Mouse (Mus musculus): Measurements from ENCODE around the gene Rbbp4. TPM values are rescaled to one million over a fixed set of nuclear protein-coding genes. Genes with fewer than 3 reads are reported as not detected.

Gene Rbbp4
- 465 and 467 TPM in 2 replicates for polyA plus RNA-seq (2016; fragmentation: Nextera tagmentation; extraction: Ambion mirVana)

DNA sequence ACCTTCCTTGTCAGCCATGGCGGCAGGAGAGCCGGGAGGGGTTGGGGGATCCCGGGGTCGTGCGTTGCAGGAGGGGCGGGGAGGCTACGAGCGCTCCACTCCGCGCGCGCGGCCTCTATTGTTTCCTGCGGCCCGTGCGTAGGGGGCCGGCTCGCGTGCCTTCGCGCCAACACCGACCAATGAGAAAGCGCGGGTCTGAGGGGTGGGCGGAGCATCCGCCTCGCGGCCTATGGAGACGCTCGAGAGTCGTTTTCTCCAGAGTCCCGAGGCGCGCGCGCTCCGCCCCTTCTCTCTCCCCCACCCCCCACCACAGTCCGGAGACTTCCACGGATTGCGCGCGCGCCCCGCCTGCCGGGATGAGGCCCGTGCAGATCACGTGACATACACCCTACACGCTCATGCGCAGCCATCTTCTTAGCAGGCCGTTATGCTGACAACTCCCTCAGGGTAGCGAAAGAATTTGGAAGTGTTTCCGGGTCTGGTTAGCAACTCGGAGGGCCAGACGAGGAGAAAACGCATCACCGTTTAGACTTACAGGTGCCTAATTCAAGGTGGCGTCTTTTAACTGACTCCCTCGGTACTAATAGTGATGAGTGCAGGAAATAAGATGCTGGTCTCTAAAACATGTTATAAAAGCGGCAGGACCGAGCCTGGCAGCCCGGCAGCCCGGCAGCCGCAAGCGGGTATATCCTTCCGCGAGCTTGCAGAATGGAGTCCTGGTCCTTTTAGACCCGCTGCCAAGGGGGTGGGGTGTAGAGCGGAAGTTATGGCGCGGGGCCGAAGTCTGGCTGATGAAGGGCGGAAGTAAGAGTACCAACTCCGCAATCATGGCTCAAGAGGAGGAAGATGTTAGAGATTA lies at the start of gene Rbbp4, which contains the start of gene Zbtb8os:
Gene Rbbp4 (minus strand): TSS at position 155 of the 859 bp plus-strand sequence.
Gene Zbtb8os (plus strand): TSS at position 480 of the 859 bp plus-strand sequence.
- H3K4me3 ChIP-seq = peak within 1 kb of the TSS; percentile 93
- H3K9ac ChIP-seq = peak within 1 kb of the TSS; percentile 92
- peak; percentile 99 for ATAC-seq (ENCODE audit: low FRiP score)
- H3K9me3 ChIP-seq (replicated peaks) = no peaks in the 10 kb centered on the region
- H3K4me2 ChIP-seq (replicated peaks) = peak within 1 kb of the TSS; percentile 88
- H3K36me3 ChIP-seq = peaks cover 19% of the 10 kb centered on the region
- under 1% methylated on average over 71 of the region's 73 CpGs for WGBS
- peaks cover 34% of the 10 kb centered on the region for H3K4me1 ChIP-seq
- H3K27ac ChIP-seq = peak within 1 kb of the TSS; percentile 99
- H3K27me3 ChIP-seq = no peaks in the 10 kb centered on the region

DNA sequence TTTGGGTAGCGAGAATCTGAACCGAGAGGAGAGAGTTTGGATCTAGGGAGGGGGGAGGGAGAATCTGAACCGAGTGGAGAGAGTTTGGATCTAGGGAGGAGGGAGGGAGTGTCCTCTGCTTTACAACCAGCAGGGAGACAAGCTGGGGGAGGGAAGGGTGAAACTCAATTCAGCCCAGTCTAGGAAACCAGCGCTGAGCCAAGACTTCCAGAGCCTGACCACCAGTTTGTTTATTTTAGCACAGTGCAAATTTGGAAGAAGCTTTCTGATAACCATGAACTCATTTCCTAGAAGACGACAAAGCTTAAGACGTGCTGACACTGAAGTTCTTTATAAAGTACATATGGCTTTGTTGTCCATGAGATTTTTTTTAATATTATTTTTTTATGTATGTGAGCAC lies 49.3 kb upstream of the Rbbp4 start:
- 44% methylated on average over 6 of the region's 6 CpGs for WGBS

DNA sequence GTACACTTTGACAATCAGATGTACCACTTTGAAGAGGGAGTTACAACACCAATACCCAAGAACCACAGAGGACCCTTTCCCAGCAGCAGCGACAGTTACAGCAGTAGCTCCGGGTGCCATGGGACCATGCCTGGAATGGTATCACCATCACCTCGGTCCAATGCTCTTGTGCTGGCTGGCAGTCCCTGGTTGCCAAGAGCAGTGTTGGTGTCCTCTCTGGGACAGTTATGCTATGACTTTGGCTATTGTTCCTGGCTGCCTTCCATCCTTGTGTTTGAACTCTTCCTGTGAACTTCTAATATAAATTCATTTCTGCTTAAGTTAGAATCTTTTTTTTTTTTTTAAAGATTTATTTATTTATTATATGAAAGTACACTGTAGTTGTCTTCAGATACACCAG lies 48.4 kb upstream of the Rbbp4 start:
- Histone ChIP-seq H3K4me1 (peaks cover 4% of the 10 kb centered on the region), H3K4me3 (no peak overlapping the region), H3K9ac (no peak overlapping the region), H3K9me3 (replicated peaks) (no peaks in the 10 kb centered on the region), H3K27ac (no peak overlapping the region), H3K27me3 (peaks cover 6% of the 10 kb centered on the region), H3K4me2 (replicated peaks) (no peak overlapping the region), H3K36me3 (no peaks in the 10 kb centered on the region)
- 94% methylated on average over 3 of the region's 3 CpGs for WGBS
- ATAC-seq (ENCODE audit: low FRiP score) = no peak

More for the DNA sequence above, 49.3 kb upstream of the Rbbp4 start:
- Histone ChIP-seq H3K4me1 (peaks cover 4% of the 10 kb centered on the region), H3K4me2 (replicated peaks) (no peak overlapping the region), H3K4me3 (no peak overlapping the region), H3K27me3 (no peaks in the 10 kb centered on the region), H3K9ac (no peak overlapping the region), H3K27ac (no peak overlapping the region), H3K9me3 (replicated peaks) (no peaks in the 10 kb centered on the region), H3K36me3 (no peaks in the 10 kb centered on the region)
- no peak for ATAC-seq (ENCODE audit: low FRiP score)

DNA sequence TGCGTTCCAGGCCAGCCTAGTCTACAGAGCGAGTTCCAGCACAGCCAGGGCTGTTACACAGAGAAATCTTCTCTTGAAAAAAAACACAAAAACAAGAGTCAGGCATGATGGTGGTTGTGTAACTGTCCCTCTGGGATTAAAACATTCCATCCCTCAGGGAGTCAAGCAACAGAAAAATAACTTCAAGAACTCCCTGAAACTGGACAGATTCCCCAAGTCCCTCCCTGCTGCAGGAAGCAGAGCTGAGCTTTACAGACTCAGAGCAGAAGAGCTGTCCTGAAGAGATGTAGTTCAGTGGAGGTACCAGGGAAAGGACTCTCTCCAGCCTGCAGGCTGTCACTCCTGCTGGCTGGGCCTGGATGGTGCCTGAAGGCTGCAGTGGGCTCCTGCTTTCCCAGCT lies 47.3 kb upstream of the Rbbp4 start:
- Histone ChIP-seq H3K9me3 (replicated peaks) (no peaks in the 10 kb centered on the region), H3K9ac (no peak overlapping the region), H3K36me3 (no peaks in the 10 kb centered on the region), H3K4me3 (no peak overlapping the region), H3K27me3 (peaks cover 6% of the 10 kb centered on the region), H3K27ac (no peak overlapping the region), H3K4me2 (replicated peaks) (no peak overlapping the region), H3K4me1 (no peaks in the 10 kb centered on the region)
- 94% methylated on average over 2 of the region's 2 CpGs for WGBS
- no peak for ATAC-seq (ENCODE audit: low FRiP score)

DNA sequence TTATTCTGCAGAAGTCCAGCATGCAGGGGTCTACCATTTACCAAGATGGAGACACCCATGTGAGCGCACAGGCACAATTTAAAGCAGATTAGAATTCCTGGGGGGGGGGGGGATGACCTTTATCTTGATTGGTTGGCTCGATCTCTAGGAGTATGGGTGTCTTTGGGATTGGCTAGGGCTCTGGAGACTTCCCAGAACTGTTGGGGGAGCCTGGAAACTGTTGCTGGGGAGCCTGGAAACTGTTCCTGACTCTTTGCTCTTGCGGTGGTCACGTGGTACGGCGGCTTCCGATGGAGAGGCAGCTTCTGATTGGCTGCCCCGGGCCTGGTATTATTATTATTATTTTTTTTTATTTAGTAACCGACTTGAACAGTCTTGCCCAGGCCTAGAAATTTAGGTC lies 46.9 kb upstream of the Rbbp4 start:
- Histone ChIP-seq H3K4me1 (no peaks in the 10 kb centered on the region), H3K9me3 (replicated peaks) (no peaks in the 10 kb centered on the region), H3K4me2 (replicated peaks) (no peak overlapping the region), H3K36me3 (no peaks in the 10 kb centered on the region), H3K27ac (no peak overlapping the region), H3K27me3 (peaks cover 6% of the 10 kb centered on the region), H3K9ac (no peak overlapping the region), H3K4me3 (no peak overlapping the region)
- 85% methylated on average over 9 of the region's 9 CpGs for WGBS
- ATAC-seq (ENCODE audit: low FRiP score) = no peak

DNA sequence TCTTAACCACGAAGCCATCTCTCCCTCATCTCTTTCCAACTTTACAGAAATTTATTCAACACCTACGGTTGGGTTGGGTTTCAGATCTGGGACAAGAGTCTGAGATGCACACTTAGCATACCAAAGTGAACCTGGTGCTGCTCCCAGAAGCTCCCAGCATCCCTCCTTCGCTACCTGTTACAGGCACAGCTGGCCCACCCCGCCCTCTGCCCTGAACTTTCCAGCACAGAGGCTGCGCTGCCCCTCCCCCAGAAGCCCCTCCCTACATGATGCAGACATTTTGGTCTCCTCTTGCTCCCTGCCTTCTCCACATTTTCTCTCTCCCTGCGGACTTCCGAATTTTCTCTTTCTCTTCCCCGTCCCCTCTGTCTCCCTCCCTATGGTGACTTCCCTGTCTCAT lies 46.0 kb upstream of the Rbbp4 start:
- no peak for ATAC-seq (ENCODE audit: low FRiP score)
- Histone ChIP-seq H3K9me3 (replicated peaks) (no peaks in the 10 kb centered on the region), H3K4me1 (no peaks in the 10 kb centered on the region), H3K9ac (no peak overlapping the region), H3K4me2 (replicated peaks) (no peak overlapping the region), H3K36me3 (no peaks in the 10 kb centered on the region), H3K27ac (no peak overlapping the region), H3K4me3 (no peak overlapping the region), H3K27me3 (peaks cover 7% of the 10 kb centered on the region)
- 76% methylated on average over 8 of the region's 8 CpGs for WGBS

DNA sequence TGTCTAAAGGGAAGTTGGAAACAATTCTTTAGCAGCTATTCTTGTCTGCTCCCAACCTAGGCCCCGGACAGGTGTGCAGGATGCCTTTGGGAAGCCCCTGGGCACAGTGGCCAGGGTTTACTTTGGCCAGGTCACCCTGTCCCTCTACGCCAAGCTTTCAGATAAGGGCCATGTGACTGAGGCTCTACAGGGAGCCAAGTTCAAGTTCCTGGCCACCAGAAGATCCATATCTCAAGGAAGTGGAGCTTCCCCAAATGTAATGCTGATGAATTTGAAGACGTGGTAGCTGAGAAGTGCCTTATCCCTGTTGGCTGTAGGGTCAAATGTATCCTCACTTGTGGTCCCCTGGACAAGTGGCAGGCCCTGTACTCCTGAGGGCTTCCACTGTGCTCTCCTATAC lies 44.6 kb upstream of the Rbbp4 start:
- 86% methylated on average over 3 of the region's 3 CpGs for WGBS

DNA sequence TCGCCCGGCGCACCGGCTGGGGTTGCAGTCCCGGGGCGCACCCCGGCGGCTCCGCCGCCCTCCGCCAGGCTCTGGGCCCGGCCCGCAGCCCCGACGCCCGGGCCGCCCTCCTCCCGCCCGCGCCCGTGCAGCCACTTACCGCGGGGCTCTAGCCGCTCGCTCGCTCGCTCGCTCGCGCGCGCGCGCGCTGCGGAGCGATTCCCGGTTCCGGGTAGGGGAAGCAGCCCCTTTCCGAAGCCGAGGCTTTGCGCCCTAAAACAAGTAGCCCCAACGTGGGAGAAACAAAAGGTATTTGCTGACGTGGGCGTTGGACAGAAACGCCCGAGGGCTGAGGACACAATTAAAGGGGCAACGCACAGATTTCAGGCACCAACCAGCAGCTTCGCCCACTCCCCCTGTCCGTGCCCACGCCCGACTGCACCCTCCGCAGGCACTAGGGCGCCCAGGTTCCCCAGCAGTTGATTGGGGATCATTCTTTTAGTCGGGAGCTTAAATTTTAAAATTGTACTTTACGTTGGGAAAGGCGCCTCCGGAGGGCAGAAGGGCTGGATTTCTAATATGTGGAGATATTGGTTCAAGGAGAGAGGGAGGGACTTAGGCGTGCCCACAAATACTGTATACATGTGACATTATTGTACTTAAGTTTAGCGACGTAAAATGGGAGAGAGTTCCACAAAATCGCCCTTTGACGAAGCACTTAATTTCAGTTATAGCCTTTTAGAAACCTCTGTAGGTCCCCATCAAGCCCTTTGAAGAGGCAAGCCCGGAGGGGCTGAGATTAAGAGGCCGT lies 42.6 kb upstream of the Rbbp4 start, which contains the start of gene Zbtb8a:
Gene Zbtb8a (minus strand): TSS at position 516 of the 790 bp plus-strand sequence.
- peak; percentile 84 for ATAC-seq (ENCODE audit: low FRiP score)
- Histone ChIP-seq H3K9ac (peak within 1 kb of the TSS; percentile 92), H3K27ac (peak within 1 kb of the TSS; percentile 88), H3K4me1 (peaks cover 9% of the 10 kb centered on the region), H3K27me3 (peaks cover 9% of the 10 kb centered on the region), H3K36me3 (no peaks in the 10 kb centered on the region), H3K4me3 (peak within 1 kb of the TSS; percentile 91), H3K9me3 (replicated peaks) (no peaks in the 10 kb centered on the region), H3K4me2 (replicated peaks) (peak within 1 kb of the TSS; percentile 64)
- 2% methylated on average over 61 of the region's 65 CpGs for WGBS

More for the DNA sequence above, 44.6 kb upstream of the Rbbp4 start:
- H3K4me2 ChIP-seq (replicated peaks) = no peak overlapping the region
- no peaks in the 10 kb centered on the region for H3K36me3 ChIP-seq
- peaks cover 9% of the 10 kb centered on the region for H3K27me3 ChIP-seq
- no peak overlapping the region for H3K9ac ChIP-seq
- no peak overlapping the region for H3K27ac ChIP-seq
- H3K4me3 ChIP-seq = no peak overlapping the region
- no peak for ATAC-seq (ENCODE audit: low FRiP score)
- H3K4me1 ChIP-seq = peaks cover 7% of the 10 kb centered on the region
- no peaks in the 10 kb centered on the region for H3K9me3 ChIP-seq (replicated peaks)

DNA sequence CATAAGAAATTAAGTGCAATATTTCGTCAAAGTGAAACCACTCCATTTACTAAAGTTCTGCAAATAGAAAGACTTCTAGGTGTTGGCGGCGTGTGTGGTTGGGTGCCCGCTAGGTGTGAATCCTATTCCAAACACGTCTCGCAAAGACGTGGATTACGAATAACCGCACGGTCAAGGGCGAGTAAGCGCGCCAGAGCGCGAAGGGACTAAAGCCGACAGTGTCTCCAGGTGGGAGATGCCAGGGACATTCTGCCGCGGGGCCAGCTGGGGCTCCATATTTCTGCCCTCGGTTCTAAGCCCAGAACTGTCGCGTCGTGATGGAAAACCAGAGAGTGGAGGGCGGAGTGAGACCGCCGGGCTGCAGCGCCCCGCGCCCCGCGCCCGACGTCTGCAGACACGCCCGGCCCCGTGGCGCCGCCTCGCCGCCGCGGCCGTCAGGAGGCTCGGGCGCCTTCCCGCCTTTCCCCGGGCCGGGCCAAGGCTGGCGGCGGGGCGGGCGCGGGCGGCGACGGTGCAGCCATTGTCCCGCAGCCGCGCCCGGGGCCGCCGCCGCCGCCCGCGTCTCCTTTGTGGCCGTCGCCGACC lies 41.9 kb upstream of the Rbbp4 start:
- WGBS = under 1% methylated on average over 63 of the region's 68 CpGs
- Histone ChIP-seq H3K9ac (peak overlapping the region; percentile 92), H3K27ac (peak overlapping the region; percentile 88), H3K27me3 (peaks cover 9% of the 10 kb centered on the region), H3K36me3 (no peaks in the 10 kb centered on the region), H3K4me1 (peaks cover 9% of the 10 kb centered on the region), H3K9me3 (replicated peaks) (no peaks in the 10 kb centered on the region), H3K4me3 (peak overlapping the region; percentile 91), H3K4me2 (replicated peaks) (peak overlapping the region; percentile 64)
- ATAC-seq (ENCODE audit: low FRiP score) = peak; percentile 60

DNA sequence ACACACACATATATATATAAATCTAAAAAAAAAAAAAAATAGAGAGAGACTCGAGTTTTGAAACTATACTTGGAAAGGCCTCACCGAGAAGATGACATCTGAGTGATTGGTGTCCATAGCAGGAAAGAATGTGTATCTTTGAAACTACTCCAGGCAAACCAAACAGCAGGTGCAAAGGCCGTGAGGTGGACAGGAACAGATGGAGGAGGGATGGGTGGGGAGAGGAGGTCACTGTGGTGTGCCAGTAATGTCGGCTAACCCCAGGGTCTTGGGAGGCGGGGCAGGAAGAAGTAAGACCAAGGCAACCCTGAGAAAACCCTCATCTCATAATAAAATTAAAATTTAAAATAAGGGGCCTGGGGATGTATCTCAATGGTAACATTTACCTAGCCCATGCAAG lies 40.7 kb upstream of the Rbbp4 start:
- no peak overlapping the region for H3K4me2 ChIP-seq (replicated peaks)

DNA sequence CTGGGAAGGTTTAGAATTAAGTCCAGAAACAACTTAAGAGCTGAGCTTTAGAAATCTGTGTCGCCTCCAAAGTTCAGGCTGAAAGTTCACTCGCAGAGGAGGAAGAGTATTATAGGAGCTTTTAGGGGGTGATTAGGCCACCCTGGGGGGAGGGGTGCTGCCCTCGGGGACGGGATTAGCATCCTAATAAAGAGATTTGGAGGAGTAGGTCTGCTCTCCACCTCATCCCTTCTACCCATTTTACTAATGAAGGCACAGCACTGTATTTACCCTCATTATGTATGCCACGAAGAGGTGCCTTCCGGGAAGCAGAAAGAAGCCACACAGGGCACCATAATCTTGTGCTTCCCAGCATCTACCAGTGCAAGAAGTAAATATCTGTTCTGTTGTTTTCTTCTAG lies 39.8 kb upstream of the Rbbp4 start:
- H3K9me3 ChIP-seq (replicated peaks) = no peaks in the 10 kb centered on the region
- H3K4me3 ChIP-seq = no peak overlapping the region
- no peak overlapping the region for H3K9ac ChIP-seq
- H3K27ac ChIP-seq = no peak overlapping the region
- no peak for ATAC-seq (ENCODE audit: low FRiP score)
- H3K36me3 ChIP-seq = no peaks in the 10 kb centered on the region
- H3K27me3 ChIP-seq = peaks cover 9% of the 10 kb centered on the region
- 21% methylated on average over 6 of the region's 6 CpGs for WGBS
- H3K4me1 ChIP-seq = peaks cover 9% of the 10 kb centered on the region
- H3K4me2 ChIP-seq (replicated peaks) = no peak overlapping the region

More for the DNA sequence above, 40.7 kb upstream of the Rbbp4 start:
- Histone ChIP-seq H3K27ac (no peak overlapping the region), H3K4me1 (peaks cover 9% of the 10 kb centered on the region), H3K9ac (no peak overlapping the region), H3K4me3 (no peak overlapping the region), H3K27me3 (peaks cover 9% of the 10 kb centered on the region), H3K9me3 (replicated peaks) (no peaks in the 10 kb centered on the region), H3K36me3 (no peaks in the 10 kb centered on the region)
- no peak for ATAC-seq (ENCODE audit: low FRiP score)
- 81% methylated on average over 5 of the region's 5 CpGs for WGBS

DNA sequence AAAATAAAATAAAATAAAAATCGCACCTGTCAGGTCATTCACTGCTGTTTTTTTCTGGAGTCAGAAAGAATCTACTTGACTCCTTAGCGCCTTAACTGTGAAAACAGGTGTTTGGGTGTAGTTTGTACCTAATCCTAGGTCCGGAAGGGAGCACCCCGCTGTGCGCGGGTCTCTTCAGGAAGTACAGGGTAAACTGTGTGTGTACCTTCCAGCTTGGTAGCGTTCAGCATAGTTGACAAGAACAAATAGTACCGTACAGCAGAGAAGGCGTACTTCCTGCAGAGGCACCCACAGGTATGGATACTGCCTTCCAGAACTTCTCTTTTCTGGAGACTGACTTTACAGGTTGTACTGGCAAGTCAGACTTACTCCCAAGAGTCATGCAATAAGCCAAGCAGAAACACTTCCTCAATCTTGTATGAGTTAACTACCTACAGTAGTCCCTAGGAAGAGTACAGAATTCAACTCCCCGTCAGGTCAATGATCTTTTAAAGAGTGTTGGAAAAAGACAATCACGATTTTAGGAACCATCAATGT lies 39.1 kb upstream of the Rbbp4 start:
- no peaks in the 10 kb centered on the region for H3K36me3 ChIP-seq
- H3K4me3 ChIP-seq = no peak overlapping the region
- peaks cover 9% of the 10 kb centered on the region for H3K27me3 ChIP-seq
- peaks cover 9% of the 10 kb centered on the region for H3K4me1 ChIP-seq
- 45% methylated on average over 11 of the region's 11 CpGs for WGBS
- no peak overlapping the region for H3K9ac ChIP-seq
- ATAC-seq (ENCODE audit: low FRiP score) = no peak
- no peaks in the 10 kb centered on the region for H3K9me3 ChIP-seq (replicated peaks)
- no peak overlapping the region for H3K27ac ChIP-seq
- no peak overlapping the region for H3K4me2 ChIP-seq (replicated peaks)

All from hindbrain, embryonic 12.5 days (tissue).